Mouse (Mus musculus) lung, postnatal 36 days (tissue): ENCODE measurements around the gene Lgi1.

ENCODE experiments used
- DNase-seq: peaks from one replicate; pipeline ENCODE4 v3.0.0; 2022; ENCODE audit warnings: mixed read lengths

Gene Lgi1

GRCm38 (mm10) chr19:38264505-38265500, at the start of gene Lgi1:
Gene Lgi1 (plus strand): TSS chr19:38264536.
- no peak for DNase-seq

- no peak for DNase-seq
Measured at GRCm38 (mm10) chr19:38217696-38218095, 46.6 kb upstream of the Lgi1 start.

GRCm38 (mm10) chr19:38223356-38223904, 40.9 kb upstream of the Lgi1 start:
- no peak for DNase-seq

GRCm38 (mm10) chr19:38223905-38224684, 40.2 kb upstream of the Lgi1 start, which contains the start of gene Fra10ac1:
Gene Fra10ac1 (minus strand): TSS chr19:38224156.
- peak; percentile 87 for DNase-seq

- DNase-seq: no peak
Measured at GRCm38 (mm10) chr19:38224685-38225060, 39.7 kb upstream of the Lgi1 start.

GRCm38 (mm10) chr19:38228699-38229098, 35.6 kb upstream of the Lgi1 start:
- DNase-seq: no peak

GRCm38 (mm10) chr19:38232087-38232486, 32.2 kb upstream of the Lgi1 start:
- DNase-seq: no peak

GRCm38 (mm10) chr19:38232516-38232915, 31.8 kb upstream of the Lgi1 start:
- DNase-seq: no peak

- DNase-seq: no peak
Measured at GRCm38 (mm10) chr19:38236526-38236925, 27.8 kb upstream of the Lgi1 start.

GRCm38 (mm10) chr19:38237834-38238212, 26.5 kb upstream of the Lgi1 start:
- DNase-seq: peak; percentile 28

GRCm38 (mm10) chr19:38238213-38238951, 26.0 kb upstream of the Lgi1 start:
- no peak for DNase-seq

- DNase-seq: no peak
Measured at GRCm38 (mm10) chr19:38242314-38242852, 22.0 kb upstream of the Lgi1 start.

GRCm38 (mm10) chr19:38244748-38245147, 19.6 kb upstream of the Lgi1 start:
- no peak for DNase-seq

- DNase-seq: no peak
Measured at GRCm38 (mm10) chr19:38245361-38246176, 18.8 kb upstream of the Lgi1 start.

GRCm38 (mm10) chr19:38246177-38246622, 18.1 kb upstream of the Lgi1 start:
- DNase-seq: no peak

GRCm38 (mm10) chr19:38249627-38250026, 14.7 kb upstream of the Lgi1 start:
- DNase-seq: no peak

- peak; percentile 39 for DNase-seq
Measured at GRCm38 (mm10) chr19:38253796-38254195, 10.5 kb upstream of the Lgi1 start.

- no peak for DNase-seq
Measured at GRCm38 (mm10) chr19:38258651-38259065, 5.7 kb upstream of the Lgi1 start.

GRCm38 (mm10) chr19:38259436-38259835, 4.9 kb upstream of the Lgi1 start:
- no peak for DNase-seq

- DNase-seq: no peak
Measured at GRCm38 (mm10) chr19:38260346-38260745, 4.0 kb upstream of the Lgi1 start.

GRCm38 (mm10) chr19:38261351-38261750, 3.0 kb upstream of the Lgi1 start:
- no peak for DNase-seq
